Mouse (Mus musculus): ENCODE data around the gene Plekha1. TPM values are rescaled to one million over a fixed set of nuclear protein-coding genes. Genes with fewer than 3 reads are reported as not detected.

The Plekha1 gene
- polyA plus RNA-seq, 1 experiment = 107 TPM

DNA sequence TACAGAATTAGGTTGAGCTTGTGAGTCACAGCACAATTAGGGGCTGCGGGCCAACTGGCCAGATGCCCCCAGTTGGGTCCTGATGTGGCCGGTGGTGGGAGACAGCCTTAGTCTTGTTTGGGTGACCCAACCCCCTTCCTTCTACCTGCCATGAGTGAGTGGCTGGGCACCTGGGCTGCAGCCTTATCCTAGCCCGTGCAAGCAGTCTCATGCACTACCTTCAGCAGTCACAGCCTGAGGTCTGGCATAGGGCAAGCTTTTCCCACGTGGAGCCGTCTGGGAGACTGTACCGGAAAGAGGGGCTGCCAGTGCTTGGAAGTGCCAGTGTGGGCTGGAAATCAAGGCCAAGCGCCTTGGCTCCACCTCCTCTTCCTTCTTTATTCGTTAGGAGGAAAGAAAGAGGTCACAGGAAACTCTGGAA, 83.8 kb downstream of the Plekha1 start:
- peak; percentile 71 to 82 for DNase-seq
- WGBS = 5% methylated on average over 8 of the region's 8 CpGs
- Histone ChIP-seq H3K27ac (ENCODE audit: insufficient read depth, low read length) (no peak overlapping the region), H3K4me3 (replicated peaks; ENCODE audit: insufficient read depth, low read depth, low read length) (no peak overlapping the region), H3K27me3 (ENCODE audit: control insufficient read depth, insufficient read depth, low read length) (no peaks in the 10 kb centered on the region), H3K4me1 (ENCODE audit: control insufficient read depth, insufficient read depth, low read length) (peaks cover 7% of the 10 kb centered on the region; the same call in 1 of the 2 replicates)
- no peak for TF ChIP-seq CTCF (IDR thresholded peaks at IDR 0.05; ENCODE audit: borderline replicate concordance, insufficient read depth, low read depth, low read length)

DNA sequence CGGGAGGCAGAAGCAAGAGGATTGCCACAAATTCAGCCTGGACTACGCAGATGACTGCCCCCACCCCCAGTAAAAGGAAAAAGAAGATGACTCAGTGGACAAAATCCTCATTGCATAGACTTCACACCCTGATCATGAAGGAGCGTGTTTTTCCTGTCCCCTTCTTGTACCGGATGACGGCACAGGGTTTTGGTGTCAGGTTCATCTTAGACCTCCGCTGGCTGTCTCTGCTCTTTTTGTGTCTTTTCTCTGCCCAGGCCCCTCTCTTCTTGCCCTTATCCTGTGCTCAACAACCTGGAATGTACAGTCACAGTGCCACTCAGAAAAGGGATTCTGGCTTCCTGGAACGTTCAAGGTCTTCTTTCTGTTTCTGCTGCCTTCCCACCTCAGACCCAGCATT, 84.9 kb downstream of the Plekha1 start:
- TF ChIP-seq CTCF (IDR thresholded peaks at IDR 0.05; ENCODE audit: borderline replicate concordance, insufficient read depth, low read depth, low read length) = no peak
- no peak for TF ChIP-seq POLR2A (IDR thresholded peaks at IDR 0.05; ENCODE audit: borderline replicate concordance, insufficient read depth, low read length)
- Histone ChIP-seq H3K4me3 (replicated peaks; ENCODE audit: insufficient read depth, low read depth, low read length) (no peak overlapping the region), H3K27ac (ENCODE audit: insufficient read depth, low read length) (no peak overlapping the region), H3K4me1 (ENCODE audit: control insufficient read depth, insufficient read depth, low read length) (peaks cover 7% of the 10 kb centered on the region), H3K27me3 (ENCODE audit: control insufficient read depth, insufficient read depth, low read length) (no peaks in the 10 kb centered on the region)
- no peak for DNase-seq
- 95% methylated on average over 7 of the region's 7 CpGs for WGBS

DNA sequence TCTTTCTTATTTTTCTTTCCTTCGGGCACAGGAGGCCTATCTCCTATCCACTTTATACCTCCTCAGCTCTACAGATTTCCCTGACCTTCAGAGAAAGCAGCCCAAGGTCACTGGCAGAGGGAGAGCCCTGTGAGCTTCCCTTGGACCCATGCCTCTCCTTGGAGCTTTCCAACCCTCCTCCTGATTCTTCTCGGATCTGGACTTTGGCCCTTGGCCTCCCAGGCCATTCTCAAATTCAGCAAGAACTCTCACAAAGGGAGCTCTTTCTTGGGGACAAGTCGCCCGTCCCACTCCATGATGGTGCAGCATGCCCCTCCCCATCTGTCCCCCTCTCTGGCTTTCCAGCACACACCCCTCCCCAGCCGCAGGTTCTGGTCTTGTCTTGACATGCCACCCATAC, 85.4 kb downstream of the Plekha1 start:
- no peaks in the 10 kb centered on the region for H3K27me3 ChIP-seq (ENCODE audit: control insufficient read depth, insufficient read depth, low read length)
- DNase-seq = peak in 1 of 2 experiments; percentile 49
- H3K4me3 ChIP-seq (replicated peaks; ENCODE audit: insufficient read depth, low read depth, low read length) = no peak overlapping the region
- peaks cover 7% of the 10 kb centered on the region for H3K4me1 ChIP-seq (ENCODE audit: control insufficient read depth, insufficient read depth, low read length)
- TF ChIP-seq CTCF (IDR thresholded peaks at IDR 0.05; ENCODE audit: borderline replicate concordance, insufficient read depth, low read depth, low read length) (no peak), POLR2A (IDR thresholded peaks at IDR 0.05; ENCODE audit: borderline replicate concordance, insufficient read depth, low read length) (no peak)
- H3K27ac ChIP-seq (ENCODE audit: insufficient read depth, low read length) = no peak overlapping the region
- WGBS = 86% methylated on average over 5 of the region's 5 CpGs

DNA sequence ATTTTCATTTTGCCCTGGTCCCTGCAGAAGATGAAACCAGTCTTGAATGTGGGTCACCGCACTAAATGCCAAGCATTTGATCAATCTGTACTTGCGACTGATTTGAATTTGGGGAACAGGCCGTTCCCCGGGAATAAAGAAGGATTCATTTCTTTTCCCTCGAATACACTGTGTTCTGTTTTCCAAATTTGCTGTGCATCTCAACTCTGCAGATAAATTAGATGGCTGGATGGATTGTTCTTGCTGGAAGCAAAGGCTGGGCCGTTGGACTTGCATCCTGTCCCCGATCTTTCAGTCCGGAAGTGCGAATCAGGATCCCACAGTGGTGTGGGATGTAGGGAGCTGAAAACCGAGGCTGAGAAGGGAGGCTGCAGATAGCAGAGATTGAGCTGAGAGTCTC, 87.8 kb downstream of the Plekha1 start:
- H3K4me3 ChIP-seq (replicated peaks; ENCODE audit: insufficient read depth, low read depth, low read length) = no peak overlapping the region
- TF ChIP-seq CTCF (IDR thresholded peaks at IDR 0.05; ENCODE audit: borderline replicate concordance, insufficient read depth, low read depth, low read length) (no peak), POLR2A (IDR thresholded peaks at IDR 0.05; ENCODE audit: borderline replicate concordance, insufficient read depth, low read length) (no peak)
- no peaks in the 10 kb centered on the region for H3K27me3 ChIP-seq (ENCODE audit: control insufficient read depth, insufficient read depth, low read length)
- no peak overlapping the region; the same call in 1 of the 2 replicates for H3K27ac ChIP-seq (ENCODE audit: insufficient read depth, low read length)
- DNase-seq = peak in 1 of 2 experiments; percentile 40
- peaks cover 7% of the 10 kb centered on the region for H3K4me1 ChIP-seq (ENCODE audit: control insufficient read depth, insufficient read depth, low read length)
- WGBS = 83% methylated on average over 10 of the region's 10 CpGs

DNA sequence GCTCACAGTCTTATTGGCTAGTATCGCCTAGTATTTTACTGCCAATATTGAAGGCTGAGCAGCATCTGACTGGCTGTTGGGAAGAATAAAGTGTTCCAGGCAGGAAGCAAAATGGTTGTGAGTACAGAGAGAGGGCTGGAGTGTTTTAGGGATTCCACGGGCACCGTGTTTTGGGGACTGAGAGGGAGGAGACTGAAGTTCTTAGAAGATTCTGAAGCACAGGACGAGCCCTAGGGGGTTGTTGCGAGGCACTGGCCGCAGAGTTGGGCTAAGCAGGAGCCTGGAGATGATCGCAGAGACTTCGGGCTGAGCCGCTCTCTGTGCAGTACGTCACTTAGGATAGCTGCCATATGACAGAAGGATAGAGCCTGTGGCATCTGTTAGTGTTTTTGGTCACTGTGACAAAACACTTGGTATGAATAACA, 88.6 kb downstream of the Plekha1 start:
- Histone ChIP-seq H3K27ac (ENCODE audit: insufficient read depth, low read length) (no peak overlapping the region), H3K4me1 (ENCODE audit: control insufficient read depth, insufficient read depth, low read length) (peaks cover 6% of the 10 kb centered on the region), H3K4me3 (replicated peaks; ENCODE audit: insufficient read depth, low read depth, low read length) (no peak overlapping the region), H3K27me3 (ENCODE audit: control insufficient read depth, insufficient read depth, low read length) (no peaks in the 10 kb centered on the region)
- peak; percentile 53 to 72 for DNase-seq
- no peak for TF ChIP-seq CTCF (IDR thresholded peaks at IDR 0.05; ENCODE audit: borderline replicate concordance, insufficient read depth, low read depth, low read length)
- TF ChIP-seq POLR2A (IDR thresholded peaks at IDR 0.05; ENCODE audit: borderline replicate concordance, insufficient read depth, low read length) = no peak
- 44% methylated on average over 10 of the region's 10 CpGs for WGBS

DNA sequence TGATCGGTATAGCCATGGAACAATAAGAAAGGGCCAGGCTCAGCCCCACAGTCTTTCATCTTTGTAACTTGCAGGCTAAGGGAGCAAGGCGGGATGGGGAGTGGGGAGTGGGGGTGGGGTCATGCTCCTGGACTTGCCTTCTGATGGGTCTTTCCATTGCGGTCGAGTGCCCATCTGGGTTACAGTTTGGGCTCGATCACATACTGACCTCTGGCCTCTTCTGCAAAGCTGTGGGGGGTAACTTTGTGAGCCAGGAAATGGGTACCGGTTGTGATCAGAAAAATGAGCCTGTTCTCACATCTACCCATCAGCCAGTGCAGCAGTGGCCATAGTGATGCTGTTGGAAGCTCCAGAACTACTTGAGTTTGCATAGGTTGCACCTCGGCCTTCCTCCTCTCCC, 93.0 kb downstream of the Plekha1 start:
- no peak for TF ChIP-seq CTCF (IDR thresholded peaks at IDR 0.05; ENCODE audit: borderline replicate concordance, insufficient read depth, low read depth, low read length)
- TF ChIP-seq POLR2A (IDR thresholded peaks at IDR 0.05; ENCODE audit: borderline replicate concordance, insufficient read depth, low read length) = no peak
- 81% methylated on average over 7 of the region's 7 CpGs for WGBS

DNA sequence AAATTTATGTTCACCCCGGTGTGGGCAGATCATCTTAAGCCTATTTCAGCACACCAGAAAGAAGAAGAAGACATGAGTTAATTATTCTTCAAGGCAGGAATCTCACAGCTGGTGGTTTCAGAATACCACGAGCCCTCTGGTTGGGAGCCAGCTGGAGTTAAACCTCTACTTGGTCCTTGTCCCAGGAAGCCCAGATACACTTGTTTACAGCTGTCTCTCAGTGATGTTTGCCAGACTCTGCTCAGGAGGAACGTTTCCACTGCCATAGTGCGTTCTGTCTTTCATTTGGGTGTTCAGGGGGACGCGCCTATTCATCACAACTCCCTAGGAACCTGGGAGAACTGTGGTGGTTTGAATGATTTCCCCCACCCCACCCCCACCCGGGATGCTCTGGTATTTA, 94.3 kb downstream of the Plekha1 start:
- Histone ChIP-seq H3K27ac (ENCODE audit: insufficient read depth, low read length) (no peak overlapping the region), H3K4me3 (replicated peaks; ENCODE audit: insufficient read depth, low read depth, low read length) (no peak overlapping the region), H3K4me1 (ENCODE audit: control insufficient read depth, insufficient read depth, low read length) (peaks cover 5% of the 10 kb centered on the region), H3K27me3 (ENCODE audit: control insufficient read depth, insufficient read depth, low read length) (no peaks in the 10 kb centered on the region)
- no peak for TF ChIP-seq CTCF (IDR thresholded peaks at IDR 0.05; ENCODE audit: borderline replicate concordance, insufficient read depth, low read depth, low read length)
- no peak for TF ChIP-seq POLR2A (IDR thresholded peaks at IDR 0.05; ENCODE audit: borderline replicate concordance, insufficient read depth, low read length)
- DNase-seq = peak in 1 of 2 experiments; percentile 49
- WGBS = 23% methylated on average over 7 of the region's 7 CpGs

More for the DNA sequence above, 93.0 kb downstream of the Plekha1 start:
- Histone ChIP-seq H3K27ac (ENCODE audit: insufficient read depth, low read length) (no peak overlapping the region), H3K27me3 (ENCODE audit: control insufficient read depth, insufficient read depth, low read length) (no peaks in the 10 kb centered on the region), H3K4me3 (replicated peaks; ENCODE audit: insufficient read depth, low read depth, low read length) (no peak overlapping the region), H3K4me1 (ENCODE audit: control insufficient read depth, insufficient read depth, low read length) (no peaks in the 10 kb centered on the region; the same call in none of the 2 replicates)
- DNase-seq = no peak

DNA sequence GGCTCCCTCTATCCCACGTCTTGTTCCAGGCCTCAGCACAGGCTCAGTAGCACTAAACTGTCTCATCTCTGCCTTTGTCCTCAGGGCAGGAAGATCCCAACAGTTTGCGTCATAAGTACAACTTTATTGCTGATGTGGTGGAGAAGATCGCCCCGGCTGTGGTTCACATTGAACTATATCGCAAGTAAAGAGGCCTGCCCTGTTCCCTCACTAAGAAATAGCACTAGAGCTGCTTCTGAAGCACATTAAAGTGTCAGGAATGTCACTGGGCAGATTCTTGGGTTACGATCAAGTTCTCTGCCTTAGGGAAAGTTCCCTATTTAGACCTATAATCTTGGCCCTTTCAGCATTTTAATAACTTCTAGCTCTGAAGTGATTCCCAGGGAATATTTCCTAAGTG, 95.9 kb downstream of the Plekha1 start:
- WGBS = 90% methylated on average over 6 of the region's 6 CpGs

More for the DNA sequence above, 95.9 kb downstream of the Plekha1 start:
- H3K27me3 ChIP-seq (ENCODE audit: control insufficient read depth, insufficient read depth, low read length) = no peaks in the 10 kb centered on the region
- no peak for TF ChIP-seq CTCF (IDR thresholded peaks at IDR 0.05; ENCODE audit: borderline replicate concordance, insufficient read depth, low read depth, low read length)
- no peak for TF ChIP-seq POLR2A (IDR thresholded peaks at IDR 0.05; ENCODE audit: borderline replicate concordance, insufficient read depth, low read length)
- H3K4me3 ChIP-seq (replicated peaks; ENCODE audit: insufficient read depth, low read depth, low read length) = no peak overlapping the region
- DNase-seq = no peak
- peaks cover 17% of the 10 kb centered on the region for H3K4me1 ChIP-seq (ENCODE audit: control insufficient read depth, insufficient read depth, low read length)
- H3K27ac ChIP-seq (ENCODE audit: insufficient read depth, low read length) = no peak overlapping the region

Other genes with a start within 250 kb of the Plekha1 start
- gene Btbd16, start 91.7 kb upstream of the Plekha1 start, polyA plus RNA-seq (2012; rRNA removed) = 0.44 and 0.47 TPM in 2 replicates
- gene Htra1, start 70.4 kb downstream of the Plekha1 start, polyA plus RNA-seq (2012; rRNA removed) = 188 and 231 TPM in 2 replicates
- 0.03 TPM in 1 of 2 replicates, not detected in the other for gene Dmbt1, start 166.3 kb downstream of the Plekha1 start, polyA plus RNA-seq (2012; rRNA removed)

All from cerebellum, adult 2 months (tissue).